Mouse (Mus musculus) MEL-GATA-1-ER (cell line): ENCODE data around the gene Trim32.

Source experiments
- DNase-seq: peaks from one replicate; pipeline ENCODE4 v3.0.0-alpha.2; 2012; ENCODE audit warnings: low read depth; ENCODE audit errors: extremely low read depth

Gene Trim32

GRCm38 (mm10) chr4:65604504-65605150 is at the start of gene Trim32:
Trim32 (plus strand) TSS chr4:65604986.
- peak; percentile 52 for DNase-seq

- no peak for DNase-seq
Measured at GRCm38 (mm10) chr4:65565493-65565892, 39.3 kb upstream of the Trim32 start.

- DNase-seq: no peak
Measured at GRCm38 (mm10) chr4:65580254-65580653, 24.5 kb upstream of the Trim32 start.

- DNase-seq: no peak
Measured at GRCm38 (mm10) chr4:65586947-65587346, 17.8 kb upstream of the Trim32 start.

GRCm38 (mm10) chr4:65589780-65590179 is 15.0 kb upstream of the Trim32 start:
- DNase-seq: no peak

- DNase-seq: no peak
Measured at GRCm38 (mm10) chr4:65594601-65595369, 10.0 kb upstream of the Trim32 start.

- no peak for DNase-seq
Measured at GRCm38 (mm10) chr4:65605151-65605702, 441 bp downstream of the Trim32 start.

- peak; percentile 72 for DNase-seq
Measured at GRCm38 (mm10) chr4:65607184-65607631, 2.4 kb downstream of the Trim32 start.

GRCm38 (mm10) chr4:65608112-65608511 is 3.3 kb downstream of the Trim32 start:
- no peak for DNase-seq

GRCm38 (mm10) chr4:65610329-65610728 is 5.5 kb downstream of the Trim32 start:
- no peak for DNase-seq

- no peak for DNase-seq
Measured at GRCm38 (mm10) chr4:65610896-65611295, 6.1 kb downstream of the Trim32 start.

- no peak for DNase-seq
Measured at GRCm38 (mm10) chr4:65613135-65613534, 8.3 kb downstream of the Trim32 start.

GRCm38 (mm10) chr4:65620125-65620524 is 15.3 kb downstream of the Trim32 start:
- no peak for DNase-seq

GRCm38 (mm10) chr4:65638231-65638630 is 33.4 kb downstream of the Trim32 start:
- DNase-seq: no peak

GRCm38 (mm10) chr4:65642611-65643010 is 37.8 kb downstream of the Trim32 start:
- DNase-seq: no peak

- DNase-seq: no peak
Measured at GRCm38 (mm10) chr4:65654723-65655122, 49.9 kb downstream of the Trim32 start.

GRCm38 (mm10) chr4:65663176-65663575 is 58.4 kb downstream of the Trim32 start:
- no peak for DNase-seq
